Mouse (Mus musculus): ENCODE results near the gene Tdrd12. TPM values are rescaled to one million over a fixed set of nuclear protein-coding genes. Genes with fewer than 3 reads are reported as not detected.
A peak's percentile ranks its signal among the peaks of the same experiment; 100 is the strongest.
"Not testable (repeated sequence)": the region's sequence is repeated elsewhere in the genome, so short reads cannot be mapped to it uniquely, and the experiment has no call there.

Gene Tdrd12
- total and polyA plus RNA-seq, 2 experiments from 2014 or later: 0.30 to 0.52 TPM

GRCm38 (mm10) chr7:35555224-35556204 lies 18.0 kb upstream of the Tdrd12 start:
- Histone ChIP-seq H3K27ac (ENCODE audit: low read depth, low read length) (peak overlapping the region; percentile 89), H3K4me2 (ENCODE audit: low read depth) (peak overlapping the region; percentile 95), H3K36me3 (ENCODE audit: insufficient read depth) (peaks cover 4% of the 10 kb centered on the region), H3K9ac (peak overlapping the region; percentile 83), H3K9me3 (ENCODE audit: low read length) (no peaks in the 10 kb centered on the region), H3K27me3 (ENCODE audit: insufficient read depth, low read length) (no peaks in the 10 kb centered on the region), H3K4me1 (ENCODE audit: insufficient read depth) (peaks cover 5% of the 10 kb centered on the region; the same call in 1 of the 2 replicates), H3K4me3 (ENCODE audit: low read depth, low read length) (peak overlapping the region; percentile 59)
- DNase-seq: peak; percentile 95
- no peak for TF ChIP-seq CTCF (IDR thresholded peaks at IDR 0.05; ENCODE audit: low read depth)
- WGBS: 2% methylated on average over 91 of the region's 93 CpGs
- peak; percentile 95 for ATAC-seq

DNA sequence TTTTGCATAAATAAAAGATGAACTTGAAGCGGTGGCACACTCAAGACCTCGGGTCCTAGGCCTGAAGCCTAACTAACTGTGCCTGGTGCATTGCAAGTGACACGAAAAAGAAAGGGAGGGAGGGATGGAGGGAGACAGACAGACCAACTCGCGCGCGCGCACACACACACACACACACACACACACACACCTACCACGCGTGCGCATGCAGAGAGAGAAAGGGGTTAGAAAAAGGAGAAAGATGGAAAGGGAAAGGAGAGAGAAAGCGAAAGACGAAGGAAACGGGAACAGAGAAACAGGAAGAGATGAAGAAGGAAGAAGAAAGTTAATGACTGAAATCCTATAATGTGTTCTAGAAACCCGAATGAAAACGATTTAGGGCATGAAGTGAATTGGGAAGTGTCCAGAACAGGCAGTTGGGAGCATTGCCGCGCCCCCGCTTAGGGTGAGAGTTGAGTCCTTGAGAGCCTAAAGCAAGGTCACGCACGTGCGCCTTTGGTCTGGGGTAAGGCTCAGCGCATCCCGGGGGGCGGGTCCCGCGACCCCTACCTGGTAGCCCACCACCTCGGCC lies 17.1 kb upstream of the Tdrd12 start:
- WGBS: 4% methylated on average over 28 of the region's 28 CpGs
- peak overlapping the region; percentile 83 for H3K9ac ChIP-seq
- DNase-seq: peak; percentile 76
- no peaks in the 10 kb centered on the region for H3K9me3 ChIP-seq (ENCODE audit: low read length)
- peak overlapping the region; percentile 89 for H3K27ac ChIP-seq (ENCODE audit: low read depth, low read length)
- H3K36me3 ChIP-seq (ENCODE audit: insufficient read depth): peaks cover 10% of the 10 kb centered on the region
- peak overlapping the region; percentile 95 for H3K4me2 ChIP-seq (ENCODE audit: low read depth)
- no peaks in the 10 kb centered on the region for H3K27me3 ChIP-seq (ENCODE audit: insufficient read depth, low read length)
- peak overlapping the region; percentile 59 for H3K4me3 ChIP-seq (ENCODE audit: low read depth, low read length)
- peaks cover 5% of the 10 kb centered on the region; the same call in 1 of the 2 replicates for H3K4me1 ChIP-seq (ENCODE audit: insufficient read depth)
- peak; percentile 47 for ATAC-seq
- TF ChIP-seq CTCF (IDR thresholded peaks at IDR 0.05; ENCODE audit: low read depth): no peak

DNA sequence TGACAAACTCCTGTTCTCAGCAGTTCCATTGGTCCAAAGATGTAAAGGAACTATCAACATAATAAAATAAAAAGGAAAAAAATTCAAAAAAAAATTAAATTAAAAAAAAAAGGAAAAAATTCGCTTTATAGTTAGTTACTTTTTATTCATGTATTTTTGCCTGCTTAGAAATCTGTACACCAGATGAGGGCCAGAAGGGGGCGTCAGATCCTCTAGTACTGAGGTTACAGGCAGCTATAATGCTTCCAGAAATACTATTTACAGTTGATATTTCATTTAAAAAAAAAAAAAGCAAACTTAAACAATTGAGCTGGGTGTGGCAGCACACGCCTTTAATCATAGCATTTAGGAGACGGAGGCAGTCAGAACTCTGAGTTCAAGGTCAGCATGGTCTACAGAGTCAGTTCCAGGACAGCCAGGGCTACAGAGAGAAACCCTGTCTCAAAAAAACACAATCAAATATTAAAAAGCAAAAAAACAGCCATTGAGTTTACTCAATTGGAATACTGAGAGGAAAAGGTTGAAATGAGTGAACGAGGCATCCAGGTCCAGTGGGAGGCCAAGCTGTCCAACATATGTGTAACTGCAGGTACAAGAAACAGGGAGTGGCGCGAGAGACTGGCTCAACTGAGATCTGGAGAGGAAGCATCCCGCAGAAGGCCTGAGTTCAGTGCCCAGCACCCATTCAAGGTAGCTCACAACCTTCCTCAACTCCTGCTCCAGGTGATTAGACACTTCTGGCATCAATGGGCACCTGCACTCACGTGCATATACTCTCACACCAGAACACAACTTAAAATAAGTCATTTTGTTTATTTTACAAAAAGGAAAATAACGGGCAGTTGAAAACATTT lies 16.4 kb upstream of the Tdrd12 start:
- H3K36me3 ChIP-seq (ENCODE audit: insufficient read depth): peaks cover 15% of the 10 kb centered on the region
- H3K27ac ChIP-seq (ENCODE audit: low read depth, low read length): no peak overlapping the region
- H3K27me3 ChIP-seq (ENCODE audit: insufficient read depth, low read length): no peaks in the 10 kb centered on the region
- peak; percentile 54 for DNase-seq
- peak overlapping the region; percentile 95 for H3K4me2 ChIP-seq (ENCODE audit: low read depth)
- peak overlapping the region; percentile 83; the same call in 1 of the 2 replicates for H3K9ac ChIP-seq
- TF ChIP-seq CTCF (IDR thresholded peaks at IDR 0.05; ENCODE audit: low read depth): peak; percentile 37; the same call in 1 of the 2 replicates
- no peak for ATAC-seq
- peak overlapping the region; percentile 59 for H3K4me3 ChIP-seq (ENCODE audit: low read depth, low read length)
- H3K9me3 ChIP-seq (ENCODE audit: low read length): no peaks in the 10 kb centered on the region
- H3K4me1 ChIP-seq (ENCODE audit: insufficient read depth): peaks cover 5% of the 10 kb centered on the region; the same call in 1 of the 2 replicates
- WGBS: 61% methylated on average over 10 of the region's 10 CpGs

- Histone ChIP-seq H3K27me3 (ENCODE audit: insufficient read depth, low read length) (no peaks in the 10 kb centered on the region), H3K4me2 (ENCODE audit: low read depth) (no peak overlapping the region), H3K4me1 (ENCODE audit: insufficient read depth) (no peaks in the 10 kb centered on the region), H3K4me3 (ENCODE audit: low read depth, low read length) (no peak overlapping the region), H3K9ac (no peak overlapping the region), H3K9me3 (ENCODE audit: low read length) (no peaks in the 10 kb centered on the region), H3K27ac (ENCODE audit: low read depth, low read length) (no peak overlapping the region), H3K36me3 (ENCODE audit: insufficient read depth) (peaks cover 29% of the 10 kb centered on the region)
- TF ChIP-seq CTCF (IDR thresholded peaks at IDR 0.05; ENCODE audit: low read depth): peak; percentile 90
- peak; percentile 81 for ATAC-seq
- WGBS: 28% methylated on average over 4 of the region's 4 CpGs
- DNase-seq: peak; percentile 81
Measured at GRCm38 (mm10) chr7:35545881-35546280, 8.3 kb upstream of the Tdrd12 start.

- TF ChIP-seq CTCF (IDR thresholded peaks at IDR 0.05; ENCODE audit: low read depth): no peak
- Histone ChIP-seq H3K4me3 (ENCODE audit: low read depth, low read length) (no peak overlapping the region), H3K9me3 (ENCODE audit: low read length) (no peaks in the 10 kb centered on the region), H3K36me3 (ENCODE audit: insufficient read depth) (no peaks in the 10 kb centered on the region), H3K9ac (no peak overlapping the region), H3K27ac (ENCODE audit: low read depth, low read length) (no peak overlapping the region), H3K4me1 (ENCODE audit: insufficient read depth) (no peaks in the 10 kb centered on the region), H3K27me3 (ENCODE audit: insufficient read depth, low read length) (no peaks in the 10 kb centered on the region), H3K4me2 (ENCODE audit: low read depth) (no peak overlapping the region)
- WGBS: 84% methylated on average over 12 of the region's 12 CpGs
- ATAC-seq (no peak), DNase-seq (no peak)
Measured at GRCm38 (mm10) chr7:35535750-35536512, 1.6 kb downstream of the Tdrd12 start.

GRCm38 (mm10) chr7:35530544-35530943 lies 7.0 kb downstream of the Tdrd12 start:
- 35% methylated on average over 1 of the region's 1 CpGs for WGBS
- not testable (repeated sequence) for ATAC-seq, H3K9ac ChIP-seq

More at GRCm38 (mm10) chr7:35530544-35530943, 7.0 kb downstream of the Tdrd12 start:
- H3K9me3 ChIP-seq (ENCODE audit: low read length); H3K27me3 ChIP-seq (ENCODE audit: insufficient read depth, low read length); H3K4me3 ChIP-seq (ENCODE audit: low read depth, low read length); H3K4me2 ChIP-seq (ENCODE audit: low read depth); DNase-seq; H3K36me3 ChIP-seq (ENCODE audit: insufficient read depth); H3K27ac ChIP-seq (ENCODE audit: low read depth, low read length); H3K4me1 ChIP-seq (ENCODE audit: insufficient read depth): not testable (repeated sequence)

All from forebrain, postnatal 0 days (tissue).